Comparison of ENCODE assay signal across 15 mouse cellular contexts in the genomic region with DNA sequence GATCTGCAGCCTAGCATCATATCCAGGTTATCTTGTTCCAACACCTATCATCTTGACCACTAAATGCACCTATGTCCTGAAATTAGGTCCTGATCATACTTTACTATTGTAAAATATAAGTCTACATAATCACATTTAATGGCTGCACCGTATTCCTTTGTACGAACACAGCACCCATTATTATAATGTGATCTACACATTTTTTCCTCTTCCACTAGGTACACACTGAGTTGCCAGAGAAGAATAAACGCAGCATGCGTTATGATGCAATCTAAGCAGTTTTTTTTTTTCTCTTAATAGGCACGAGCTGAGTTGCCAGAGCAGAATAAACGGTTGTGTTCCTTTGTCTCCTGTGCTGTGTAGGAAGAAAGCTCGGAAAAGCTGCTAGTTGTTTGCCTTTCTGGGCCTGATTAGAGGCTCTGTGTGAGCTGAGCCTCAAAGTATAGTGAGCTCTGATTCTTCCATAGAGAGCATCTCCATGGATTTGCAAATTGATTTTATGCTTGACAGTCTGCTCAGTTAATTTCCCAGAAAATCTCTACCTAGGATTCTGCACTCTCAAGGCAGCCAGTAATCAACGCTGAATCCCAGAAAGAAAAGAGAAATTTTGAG. TPM values are rescaled to one million over a fixed set of nuclear protein-coding genes. Genes with fewer than 3 reads are reported as not detected.
A peak's percentile ranks its signal among the peaks of the same experiment; 100 is the strongest.
DNase-seq lines count a peak whose midpoint lies in the region; ATAC-seq and TF ChIP-seq lines count a peak whose summit lies in the region.
"Had no signal": no experiment of that assay in that cellular context is flagged by ENCODE, and none has a peak within 500 bp of the region (broad histone marks: within the 10 kb centered on the region; RNA-seq: fewer than 3 reads in every experiment).

No protein-coding gene starts in this region.

- peak; percentile 75 for ATAC-seq in hindbrain, embryonic 13.5 days (ENCODE audit: low FRiP score)
- ATAC-seq in midbrain, embryonic 16.5 days, result peak; percentile 82
- no peak for ATAC-seq in intestine, postnatal 0 days
- ATAC-seq in granulocyte monocyte progenitor cell, adult 5-6 weeks (replicated peaks; ENCODE audit: poor library complexity, severe bottlenecking), result no peak
- ATAC-seq: intestine, embryonic 15.5 days; liver, embryonic 12.5 days had no signal

- peaks cover 25% of the 10 kb centered on the region for H3K4me1 ChIP-seq in forebrain, embryonic 10.5 days
- 0 out of 2 replicates have a peak, but pooled peaks cover 6% of the 10 kb centered on the region for H3K4me1 ChIP-seq in hindbrain, embryonic 13.5 days (replicated peaks)
- H3K4me1 ChIP-seq in midbrain, embryonic 16.5 days (ENCODE audit: control insufficient read depth, insufficient read depth, low read length), result peaks cover 8% of the 10 kb centered on the region
- no peaks in the 10 kb centered on the region for H3K4me1 ChIP-seq in intestine, postnatal 0 days (replicated peaks; ENCODE audit: control insufficient read depth, insufficient read depth, low read length)
- H3K4me1 ChIP-seq in kidney, adult 2 months (ENCODE audit: control insufficient read depth, insufficient read depth, low read length), result no peaks in the 10 kb centered on the region
- H3K4me1 ChIP-seq: heart, embryonic 15.5 days; intestine, embryonic 15.5 days; liver, embryonic 12.5 days had no signal

- DNase-seq in brain, embryonic 14.5 days (ENCODE audit: low read depth), result peak; percentile 85
- no peak for DNase-seq in forebrain, embryonic 10.5 days (ENCODE audit: extremely low spot score, low spot score)
- no peak for DNase-seq in kidney, adult 2 months
- DNase-seq in kidney, postnatal 4 days, result no peak
- DNase-seq: cerebellum, postnatal 14 days; gastrocnemius, postnatal 14 days; lung, postnatal 4 days; right cerebral cortex, adult 18-20 months had no signal

- no peak for TF ChIP-seq CTCF in brain, embryonic 14.5 days (IDR thresholded peaks at IDR 0.05; ENCODE audit: borderline replicate concordance, extremely low read depth, insufficient read depth, insufficient read length)
- TF ChIP-seq CTCF in intestine, postnatal 0 days (IDR thresholded peaks at IDR 0.05; ENCODE audit: low read depth), result no peak
- no peak for TF ChIP-seq CTCF in kidney, adult 2 months (conservative IDR thresholded peaks at IDR 0.05; ENCODE audit: insufficient read depth, insufficient read length, low read depth, low read length)

- no peak overlapping the region; the same call in 1 of the 2 replicates for H3K4me3 ChIP-seq in forebrain, embryonic 10.5 days
- no peak overlapping the region for H3K4me3 ChIP-seq in hindbrain, embryonic 13.5 days
- H3K4me3 ChIP-seq in midbrain, embryonic 16.5 days (ENCODE audit: low read depth, low read length), result no peak overlapping the region
- no peak overlapping the region for H3K4me3 ChIP-seq in intestine, postnatal 0 days (ENCODE audit: low read depth, low read length)
- no peak overlapping the region for H3K4me3 ChIP-seq in kidney, adult 2 months (ENCODE audit: insufficient read depth, low read depth, low read length)
- H3K4me3 ChIP-seq: heart, embryonic 15.5 days; intestine, embryonic 15.5 days; liver, embryonic 12.5 days had no signal

- 33% methylated on average over 8 of the region's 8 CpGs for WGBS in forebrain, embryonic 10.5 days
- 24% methylated on average over 8 of the region's 8 CpGs for WGBS in hindbrain, embryonic 13.5 days
- 27% methylated on average over 8 of the region's 8 CpGs for WGBS in midbrain, embryonic 16.5 days
- 51% methylated on average over 8 of the region's 8 CpGs for WGBS in intestine, postnatal 0 days
- 62% methylated on average over 8 of the region's 8 CpGs for WGBS in kidney, adult 2 months

- H3K27me3 ChIP-seq in forebrain, embryonic 10.5 days (ENCODE audit: poor library complexity, severe bottlenecking), result peaks cover 55% of the 10 kb centered on the region
- H3K27me3 ChIP-seq in hindbrain, embryonic 13.5 days, result 0 out of 2 replicates have a peak, but pooled peaks cover 3% of the 10 kb centered on the region
- no peaks in the 10 kb centered on the region; the same call in 1 of the 2 replicates for H3K27me3 ChIP-seq in midbrain, embryonic 16.5 days (ENCODE audit: control insufficient read depth, insufficient read depth, low read depth, low read length)
- no peaks in the 10 kb centered on the region for H3K27me3 ChIP-seq in intestine, postnatal 0 days (replicated peaks; ENCODE audit: control insufficient read depth, insufficient read depth, low read length)
- no peaks in the 10 kb centered on the region for H3K27me3 ChIP-seq in kidney, adult 2 months (replicated peaks; ENCODE audit: control insufficient read depth, insufficient read depth, low read length)
- H3K27me3 ChIP-seq: heart, embryonic 15.5 days; liver, embryonic 12.5 days had no signal

- no peaks in the 10 kb centered on the region for H3K36me3 ChIP-seq in forebrain, embryonic 10.5 days (replicated peaks)
- no peaks in the 10 kb centered on the region for H3K36me3 ChIP-seq in hindbrain, embryonic 13.5 days
- no peaks in the 10 kb centered on the region for H3K36me3 ChIP-seq in midbrain, embryonic 16.5 days (ENCODE audit: control insufficient read depth, insufficient read depth, low read length)
- H3K36me3 ChIP-seq in intestine, postnatal 0 days (ENCODE audit: control insufficient read depth, insufficient read depth), result no peaks in the 10 kb centered on the region
- no peaks in the 10 kb centered on the region for H3K36me3 ChIP-seq in kidney, adult 2 months (ENCODE audit: control insufficient read depth, insufficient read depth, low read length)
- H3K36me3 ChIP-seq: heart, embryonic 15.5 days; intestine, embryonic 15.5 days; liver, embryonic 12.5 days had no signal

- TF ChIP-seq POLR2A in brain, embryonic 14.5 days (IDR thresholded peaks at IDR 0.05; ENCODE audit: borderline replicate concordance, extremely low read depth, insufficient read depth, insufficient read length, poor library complexity, severe bottlenecking), result no peak
- no peak for TF ChIP-seq POLR2A in kidney, adult 2 months (IDR thresholded peaks at IDR 0.05; ENCODE audit: low read depth, low read length)

- H3K4me2 ChIP-seq in hindbrain, embryonic 13.5 days, result no peak overlapping the region
- H3K4me2 ChIP-seq in midbrain, embryonic 16.5 days (ENCODE audit: low read length), result no peak overlapping the region; the same call in 1 of the 2 replicates
- no peak overlapping the region for H3K4me2 ChIP-seq in intestine, postnatal 0 days (replicated peaks; ENCODE audit: low read depth)
- H3K4me2 ChIP-seq: heart, embryonic 15.5 days; intestine, embryonic 15.5 days; liver, embryonic 12.5 days had no signal

- peak overlapping the region; percentile 74 for H3K27ac ChIP-seq in forebrain, embryonic 10.5 days
- peak overlapping the region; percentile 81 for H3K27ac ChIP-seq in hindbrain, embryonic 13.5 days
- H3K27ac ChIP-seq in midbrain, embryonic 16.5 days (ENCODE audit: low read length), result peak overlapping the region; percentile 81
- no peak overlapping the region for H3K27ac ChIP-seq in intestine, postnatal 0 days (ENCODE audit: low read depth, low read length)
- H3K27ac ChIP-seq in kidney, adult 2 months (ENCODE audit: insufficient read depth, low read depth, low read length), result no peak overlapping the region
- H3K27ac ChIP-seq: heart, embryonic 15.5 days; intestine, embryonic 15.5 days; liver, embryonic 12.5 days had no signal

- H3K9me3 ChIP-seq in forebrain, embryonic 10.5 days, result no peaks in the 10 kb centered on the region
- H3K9me3 ChIP-seq in hindbrain, embryonic 13.5 days, result no peaks in the 10 kb centered on the region
- no peaks in the 10 kb centered on the region for H3K9me3 ChIP-seq in midbrain, embryonic 16.5 days (replicated peaks; ENCODE audit: control insufficient read depth, low read length, poor library complexity, severe bottlenecking)
- H3K9me3 ChIP-seq in intestine, postnatal 0 days (ENCODE audit: control insufficient read depth), result no peaks in the 10 kb centered on the region
- H3K9me3 ChIP-seq: heart, embryonic 15.5 days; intestine, embryonic 15.5 days; liver, embryonic 12.5 days had no signal

- H3K9ac ChIP-seq in hindbrain, embryonic 13.5 days, result no peak overlapping the region
- peak overlapping the region; percentile 10; the same call in 1 of the 2 replicates for H3K9ac ChIP-seq in midbrain, embryonic 16.5 days (ENCODE audit: low read depth, low read length)
- no peak overlapping the region for H3K9ac ChIP-seq in intestine, postnatal 0 days (ENCODE audit: low read depth, low read length)
- H3K9ac ChIP-seq: heart, embryonic 15.5 days; intestine, embryonic 15.5 days; liver, embryonic 12.5 days had no signal

RNA-seq across cellular contexts. Expression of a gene that starts 19.4 kb away (rescaled TPM):
- polyA plus RNA-seq in brain, embryonic 14.5 days (2012; rRNA removed), result 78.4 and 86.1 TPM in 2 replicates
- 232 and 239 TPM in 2 replicates for polyA plus RNA-seq in forebrain, embryonic 10.5 days (2016; fragmentation: Nextera tagmentation; extraction: Ambion mirVana)
- polyA plus RNA-seq in hindbrain, embryonic 13.5 days (2015; fragmentation: Nextera tagmentation; extraction: Ambion mirVana), result 170 TPM in 2 replicates
- 143 and 151 TPM in 2 replicates for polyA plus RNA-seq in midbrain, embryonic 16.5 days (2015; fragmentation: Nextera tagmentation; extraction: Ambion mirVana)
- 81.7 and 88.7 TPM in 2 replicates for polyA plus RNA-seq in intestine, postnatal 0 days (2015; fragmentation: Nextera tagmentation; extraction: Ambion mirVana)
- 11.8 and 20.5 TPM in 2 replicates for polyA plus RNA-seq in kidney, adult 2 months (2012; rRNA removed)
- 69.4 and 83.7 TPM in 2 replicates for total RNA-seq in granulocyte monocyte progenitor cell, adult 5-6 weeks (2014; fragmentation: Nextera tagmentation)
- total RNA-seq in granulocyte monocyte progenitor cell, adult 5-6 weeks (2017), result 155 and 165 TPM in 2 replicates

RNA-seq across cellular contexts. Expression of a gene that starts 19.4 kb away (rescaled TPM):
- polyA plus RNA-seq in brain, embryonic 14.5 days (2012; rRNA removed), result 3.4 and 3.6 TPM in 2 replicates
- 7.9 and 11.1 TPM in 2 replicates for polyA plus RNA-seq in forebrain, embryonic 10.5 days (2016; fragmentation: Nextera tagmentation; extraction: Ambion mirVana)
- polyA plus RNA-seq in hindbrain, embryonic 13.5 days (2015; fragmentation: Nextera tagmentation; extraction: Ambion mirVana), result 3.1 and 3.5 TPM in 2 replicates
- 3.2 and 3.8 TPM in 2 replicates for polyA plus RNA-seq in midbrain, embryonic 16.5 days (2015; fragmentation: Nextera tagmentation; extraction: Ambion mirVana)
- polyA plus RNA-seq in intestine, postnatal 0 days (2015; fragmentation: Nextera tagmentation; extraction: Ambion mirVana), result 25.9 and 26.2 TPM in 2 replicates
- polyA plus RNA-seq in kidney, adult 2 months (2012; rRNA removed), result 2.0 and 2.7 TPM in 2 replicates
- total RNA-seq in granulocyte monocyte progenitor cell, adult 5-6 weeks (2014; fragmentation: Nextera tagmentation), result 9.2 and 14.5 TPM in 2 replicates
- 19.7 and 24.1 TPM in 2 replicates for total RNA-seq in granulocyte monocyte progenitor cell, adult 5-6 weeks (2017)

RNA-seq across cellular contexts. Expression of a gene that starts 34.9 kb away (rescaled TPM):
- polyA plus RNA-seq in brain, embryonic 14.5 days (2012; rRNA removed), result 699 and 722 TPM in 2 replicates
- 338 and 356 TPM in 2 replicates for polyA plus RNA-seq in forebrain, embryonic 10.5 days (2016; fragmentation: Nextera tagmentation; extraction: Ambion mirVana)
- polyA plus RNA-seq in hindbrain, embryonic 13.5 days (2015; fragmentation: Nextera tagmentation; extraction: Ambion mirVana), result 223 and 238 TPM in 2 replicates
- polyA plus RNA-seq in midbrain, embryonic 16.5 days (2015; fragmentation: Nextera tagmentation; extraction: Ambion mirVana), result 144 and 152 TPM in 2 replicates
- polyA plus RNA-seq in intestine, postnatal 0 days (2015; fragmentation: Nextera tagmentation; extraction: Ambion mirVana), result 308 and 311 TPM in 2 replicates
- polyA plus RNA-seq in kidney, adult 2 months (2012; rRNA removed), result 142 and 219 TPM in 2 replicates
- total RNA-seq in granulocyte monocyte progenitor cell, adult 5-6 weeks (2014; fragmentation: Nextera tagmentation), result 2,214 and 2,262 TPM in 2 replicates
- 3,336 and 5,531 TPM in 2 replicates for total RNA-seq in granulocyte monocyte progenitor cell, adult 5-6 weeks (2017)

RNA-seq across cellular contexts. Expression of a gene that starts 37.0 kb away (rescaled TPM):
- polyA plus RNA-seq in brain, embryonic 14.5 days (2012; rRNA removed), result 0.33 and 0.39 TPM in 2 replicates
- polyA plus RNA-seq in forebrain, embryonic 10.5 days (2016; fragmentation: Nextera tagmentation; extraction: Ambion mirVana), result 0.81 and 1.2 TPM in 2 replicates
- 0.63 and 1.1 TPM in 2 replicates for polyA plus RNA-seq in hindbrain, embryonic 13.5 days (2015; fragmentation: Nextera tagmentation; extraction: Ambion mirVana)
- polyA plus RNA-seq in midbrain, embryonic 16.5 days (2015; fragmentation: Nextera tagmentation; extraction: Ambion mirVana), result 0.26 and 0.36 TPM in 2 replicates
- polyA plus RNA-seq in intestine, postnatal 0 days (2015; fragmentation: Nextera tagmentation; extraction: Ambion mirVana), result 0.81 and 0.83 TPM in 2 replicates
- 0.29 and 0.70 TPM in 2 replicates for polyA plus RNA-seq in kidney, adult 2 months (2012; rRNA removed)
- total RNA-seq in granulocyte monocyte progenitor cell, adult 5-6 weeks (2014; fragmentation: Nextera tagmentation), result 47.3 and 62.5 TPM in 2 replicates
- 62.3 and 64.4 TPM in 2 replicates for total RNA-seq in granulocyte monocyte progenitor cell, adult 5-6 weeks (2017)

Comparison
In these comparisons a context has a peak if more than half of its experiments do, and no peak if none do; other contexts are left out.
1. H3K27ac ChIP-seq: peak in forebrain, embryonic 10.5 days (single experiment), hindbrain, embryonic 13.5 days (single experiment) and midbrain, embryonic 16.5 days (single experiment); none in intestine, postnatal 0 days (single experiment) and kidney, adult 2 months (single experiment).
2. ATAC-seq: peak in hindbrain, embryonic 13.5 days (single experiment) and midbrain, embryonic 16.5 days (single experiment); none in intestine, postnatal 0 days (single experiment) and granulocyte monocyte progenitor cell, adult 5-6 weeks (single experiment).